Mouse (Mus musculus): ENCODE results near the gene Uck2. TPM values are rescaled to one million over a fixed set of nuclear protein-coding genes. Genes with fewer than 3 reads are reported as not detected.

Gene Uck2
- polyA plus RNA-seq, 1 experiment from 2014 or later = 52.5 TPM

- no peak overlapping the region for H3K27ac ChIP-seq (replicated peaks)
- no peak overlapping the region for H3K4me2 ChIP-seq
- 87% methylated on average over 17 of the region's 17 CpGs for WGBS
- H3K9me3 ChIP-seq = no peaks in the 10 kb centered on the region
- H3K27me3 ChIP-seq = no peaks in the 10 kb centered on the region
- H3K4me1 ChIP-seq (replicated peaks) = no peaks in the 10 kb centered on the region
- H3K36me3 ChIP-seq = peaks cover 26% of the 10 kb centered on the region
- no peak overlapping the region for H3K4me3 ChIP-seq
- peak; percentile 32; the same call in 1 of the 2 replicates for ATAC-seq (ENCODE audit: low FRiP score, low read depth)
- no peak overlapping the region for H3K9ac ChIP-seq
Measured at GRCm38 (mm10) chr1:167230930-167231611, 54.0 kb downstream of the Uck2 start.

GRCm38 (mm10) chr1:167222382-167223010 lies 62.6 kb downstream of the Uck2 start:
- no peak overlapping the region for H3K4me2 ChIP-seq

GRCm38 (mm10) chr1:167220303-167221174 lies 64.6 kb downstream of the Uck2 start:
- peaks cover 4% of the 10 kb centered on the region; the same call in 1 of the 2 replicates for H3K4me1 ChIP-seq (replicated peaks)
- H3K27me3 ChIP-seq = no peaks in the 10 kb centered on the region
- no peak overlapping the region for H3K9ac ChIP-seq
- peak; percentile 75; the same call in 1 of the 2 replicates for ATAC-seq (ENCODE audit: low FRiP score, low read depth)
- H3K27ac ChIP-seq (replicated peaks) = no peak overlapping the region
- no peak overlapping the region for H3K4me3 ChIP-seq
- WGBS = 6% methylated on average over 5 of the region's 5 CpGs
- peaks cover 14% of the 10 kb centered on the region; the same call in 1 of the 2 replicates for H3K36me3 ChIP-seq
- no peaks in the 10 kb centered on the region for H3K9me3 ChIP-seq
- H3K4me2 ChIP-seq = no peak overlapping the region

More at GRCm38 (mm10) chr1:167222382-167223010, 62.6 kb downstream of the Uck2 start:
- no peaks in the 10 kb centered on the region for H3K9me3 ChIP-seq
- H3K4me1 ChIP-seq (replicated peaks) = peaks cover 4% of the 10 kb centered on the region; the same call in 1 of the 2 replicates
- no peaks in the 10 kb centered on the region for H3K27me3 ChIP-seq
- H3K36me3 ChIP-seq = peaks cover 19% of the 10 kb centered on the region; the same call in 1 of the 2 replicates
- no peak overlapping the region for H3K27ac ChIP-seq (replicated peaks)
- peak; percentile 20; the same call in 1 of the 2 replicates for ATAC-seq (ENCODE audit: low FRiP score, low read depth)
- 83% methylated on average over 9 of the region's 9 CpGs for WGBS
- no peak overlapping the region for H3K9ac ChIP-seq
- no peak overlapping the region for H3K4me3 ChIP-seq

GRCm38 (mm10) chr1:167215460-167215859 lies 69.7 kb downstream of the Uck2 start:
- no peaks in the 10 kb centered on the region for H3K36me3 ChIP-seq
- H3K27me3 ChIP-seq = no peaks in the 10 kb centered on the region
- no peak overlapping the region for H3K9ac ChIP-seq
- H3K4me3 ChIP-seq = no peak overlapping the region
- H3K4me1 ChIP-seq (replicated peaks) = no peaks in the 10 kb centered on the region
- 87% methylated on average over 3 of the region's 3 CpGs for WGBS
- no peak for ATAC-seq (ENCODE audit: low FRiP score, low read depth)
- no peak overlapping the region for H3K27ac ChIP-seq (replicated peaks)
- no peak overlapping the region for H3K4me2 ChIP-seq
- no peaks in the 10 kb centered on the region for H3K9me3 ChIP-seq

- no peaks in the 10 kb centered on the region for H3K9me3 ChIP-seq
Measured at GRCm38 (mm10) chr1:167212710-167213109, 72.4 kb downstream of the Uck2 start.

GRCm38 (mm10) chr1:167211979-167212614 lies 73.0 kb downstream of the Uck2 start:
- whole genome bisulfite sequencing = 27% methylated on average over 7 of the region's 7 CpGs
- no peak overlapping the region for H3K9ac ChIP-seq

More at GRCm38 (mm10) chr1:167212710-167213109, 72.4 kb downstream of the Uck2 start:
- H3K27ac ChIP-seq (replicated peaks) = no peak overlapping the region
- no peaks in the 10 kb centered on the region for H3K27me3 ChIP-seq
- H3K4me3 ChIP-seq = no peak overlapping the region
- no peak overlapping the region for H3K9ac ChIP-seq
- H3K36me3 ChIP-seq = no peaks in the 10 kb centered on the region
- peak; percentile 60; the same call in 1 of the 2 replicates for ATAC-seq (ENCODE audit: low FRiP score, low read depth)
- no peaks in the 10 kb centered on the region for H3K4me1 ChIP-seq (replicated peaks)
- 94% methylated on average over 1 of the region's 1 CpGs for WGBS
- no peak overlapping the region for H3K4me2 ChIP-seq

GRCm38 (mm10) chr1:167208816-167209215 lies 76.3 kb downstream of the Uck2 start:
- Histone ChIP-seq H3K9me3 (no peaks in the 10 kb centered on the region), H3K9ac (no peak overlapping the region), H3K27ac (replicated peaks) (no peak overlapping the region), H3K4me3 (no peak overlapping the region), H3K27me3 (no peaks in the 10 kb centered on the region), H3K4me2 (no peak overlapping the region), H3K36me3 (no peaks in the 10 kb centered on the region), H3K4me1 (replicated peaks) (no peaks in the 10 kb centered on the region)
- no peak for ATAC-seq (ENCODE audit: low FRiP score, low read depth)
- WGBS = 43% methylated on average over 4 of the region's 4 CpGs

More at GRCm38 (mm10) chr1:167211979-167212614, 73.0 kb downstream of the Uck2 start:
- no peaks in the 10 kb centered on the region for H3K9me3 ChIP-seq
- H3K36me3 ChIP-seq = no peaks in the 10 kb centered on the region
- no peaks in the 10 kb centered on the region for H3K4me1 ChIP-seq (replicated peaks)
- ATAC-seq (ENCODE audit: low FRiP score, low read depth) = peak; percentile 85
- H3K4me3 ChIP-seq = no peak overlapping the region
- H3K4me2 ChIP-seq = peak overlapping the region; percentile 35
- H3K27me3 ChIP-seq = no peaks in the 10 kb centered on the region
- no peak overlapping the region for H3K27ac ChIP-seq (replicated peaks)

- Histone ChIP-seq H3K4me2 (no peak overlapping the region), H3K27me3 (no peaks in the 10 kb centered on the region), H3K4me3 (no peak overlapping the region), H3K9me3 (no peaks in the 10 kb centered on the region), H3K4me1 (replicated peaks) (no peaks in the 10 kb centered on the region), H3K27ac (replicated peaks) (no peak overlapping the region), H3K9ac (no peak overlapping the region), H3K36me3 (no peaks in the 10 kb centered on the region)
- 72% methylated on average over 8 of the region's 8 CpGs for WGBS
- no peak for ATAC-seq (ENCODE audit: low FRiP score, low read depth)
Measured at GRCm38 (mm10) chr1:167205177-167205750, 79.9 kb downstream of the Uck2 start.

- Histone ChIP-seq H3K36me3 (no peaks in the 10 kb centered on the region), H3K9me3 (no peaks in the 10 kb centered on the region), H3K27me3 (no peaks in the 10 kb centered on the region), H3K4me2 (no peak overlapping the region), H3K9ac (no peak overlapping the region), H3K4me3 (no peak overlapping the region), H3K27ac (replicated peaks) (no peak overlapping the region), H3K4me1 (replicated peaks) (no peaks in the 10 kb centered on the region)
- ATAC-seq (ENCODE audit: low FRiP score, low read depth) = no peak
- WGBS = 94% methylated on average over 1 of the region's 1 CpGs
Measured at GRCm38 (mm10) chr1:167204421-167204820, 80.7 kb downstream of the Uck2 start.

- WGBS = 28% methylated on average over 8 of the region's 8 CpGs
- Histone ChIP-seq H3K4me1 (replicated peaks) (no peaks in the 10 kb centered on the region), H3K9ac (no peak overlapping the region), H3K4me2 (no peak overlapping the region), H3K4me3 (no peak overlapping the region), H3K36me3 (no peaks in the 10 kb centered on the region), H3K27ac (replicated peaks) (no peak overlapping the region), H3K9me3 (no peaks in the 10 kb centered on the region), H3K27me3 (no peaks in the 10 kb centered on the region)
- no peak for ATAC-seq (ENCODE audit: low FRiP score, low read depth)
Measured at GRCm38 (mm10) chr1:167194766-167195165, 90.4 kb downstream of the Uck2 start.

- no peak overlapping the region for H3K27ac ChIP-seq (replicated peaks)
- ATAC-seq (ENCODE audit: low FRiP score, low read depth) = no peak
- 51% methylated on average over 5 of the region's 5 CpGs for WGBS
- H3K4me2 ChIP-seq = no peak overlapping the region
- H3K27me3 ChIP-seq = no peaks in the 10 kb centered on the region
- H3K9me3 ChIP-seq = no peaks in the 10 kb centered on the region
- H3K9ac ChIP-seq = no peak overlapping the region
- H3K4me1 ChIP-seq (replicated peaks) = no peaks in the 10 kb centered on the region
- H3K4me3 ChIP-seq = no peak overlapping the region
- no peaks in the 10 kb centered on the region for H3K36me3 ChIP-seq
Measured at GRCm38 (mm10) chr1:167187791-167188190, 97.3 kb downstream of the Uck2 start.
